Mouse (Mus musculus): Measurements from ENCODE around the gene Casc1. TPM values are rescaled to one million over a fixed set of nuclear protein-coding genes. Genes with fewer than 3 reads are reported as not detected.

Casc1 gene
- total RNA-seq (2015): 0.52 and 1.3 TPM in 2 replicates
- 0.28 and 0.55 TPM in 2 replicates for total RNA-seq (2017)

GRCm38 (mm10) chr6:145210816-145211338 is at the start of gene Casc1, which contains the start of gene Etfrf1:
Casc1 (minus strand) TSS chr6:145211005.
Etfrf1 (plus strand) TSS chr6:145211134.
- peak; percentile 87 for ATAC-seq (ENCODE audit: poor library complexity, severe bottlenecking)

- ATAC-seq (ENCODE audit: poor library complexity, severe bottlenecking): no peak
These were observed 45.9 kb upstream of the Casc1 start for GRCm38 (mm10) chr6:145256701-145257073.

- ATAC-seq (ENCODE audit: poor library complexity, severe bottlenecking): no peak
These were observed 45.3 kb upstream of the Casc1 start for GRCm38 (mm10) chr6:145255952-145256700.

GRCm38 (mm10) chr6:145250820-145251219 is 40.0 kb upstream of the Casc1 start:
- no peak for ATAC-seq (ENCODE audit: poor library complexity, severe bottlenecking)

GRCm38 (mm10) chr6:145250185-145250791 is 39.5 kb upstream of the Casc1 start, which contains the start of gene Kras:
Kras (minus strand) TSS chr6:145250239.
- ATAC-seq (ENCODE audit: poor library complexity, severe bottlenecking): peak; percentile 87

- ATAC-seq (ENCODE audit: poor library complexity, severe bottlenecking): peak; percentile 51
These were observed 38.7 kb upstream of the Casc1 start for GRCm38 (mm10) chr6:145249291-145250184.

GRCm38 (mm10) chr6:145247886-145248285 is 37.1 kb upstream of the Casc1 start:
- ATAC-seq (ENCODE audit: poor library complexity, severe bottlenecking): no peak

GRCm38 (mm10) chr6:145246841-145247240 is 36.0 kb upstream of the Casc1 start:
- no peak for ATAC-seq (ENCODE audit: poor library complexity, severe bottlenecking)

GRCm38 (mm10) chr6:145242521-145242920 is 31.7 kb upstream of the Casc1 start:
- peak; percentile 70 for ATAC-seq (ENCODE audit: poor library complexity, severe bottlenecking)

- no peak for ATAC-seq (ENCODE audit: poor library complexity, severe bottlenecking)
These were observed 29.5 kb upstream of the Casc1 start for GRCm38 (mm10) chr6:145240285-145240684.

- no peak for ATAC-seq (ENCODE audit: poor library complexity, severe bottlenecking)
These were observed 26.3 kb upstream of the Casc1 start for GRCm38 (mm10) chr6:145237148-145237547.

- no peak for ATAC-seq (ENCODE audit: poor library complexity, severe bottlenecking)
These were observed 24.6 kb upstream of the Casc1 start for GRCm38 (mm10) chr6:145235367-145235766.

GRCm38 (mm10) chr6:145234391-145234790 is 23.6 kb upstream of the Casc1 start:
- ATAC-seq (ENCODE audit: poor library complexity, severe bottlenecking): no peak

- ATAC-seq (ENCODE audit: poor library complexity, severe bottlenecking): no peak
These were observed 15.5 kb upstream of the Casc1 start for GRCm38 (mm10) chr6:145226296-145226695.

GRCm38 (mm10) chr6:145224246-145224645 is 13.4 kb upstream of the Casc1 start:
- ATAC-seq (ENCODE audit: poor library complexity, severe bottlenecking): no peak

GRCm38 (mm10) chr6:145215826-145216225 is 5.0 kb upstream of the Casc1 start:
- ATAC-seq (ENCODE audit: poor library complexity, severe bottlenecking): no peak

GRCm38 (mm10) chr6:145213916-145214315 is 3.1 kb upstream of the Casc1 start:
- no peak for ATAC-seq (ENCODE audit: poor library complexity, severe bottlenecking)

- ATAC-seq (ENCODE audit: poor library complexity, severe bottlenecking): peak; percentile 26
These were observed 836 bp upstream of the Casc1 start for GRCm38 (mm10) chr6:145211376-145212305.

- no peak for ATAC-seq (ENCODE audit: poor library complexity, severe bottlenecking)
These were observed 637 bp downstream of the Casc1 start for GRCm38 (mm10) chr6:145210056-145210680.
